In the genomic region with DNA sequence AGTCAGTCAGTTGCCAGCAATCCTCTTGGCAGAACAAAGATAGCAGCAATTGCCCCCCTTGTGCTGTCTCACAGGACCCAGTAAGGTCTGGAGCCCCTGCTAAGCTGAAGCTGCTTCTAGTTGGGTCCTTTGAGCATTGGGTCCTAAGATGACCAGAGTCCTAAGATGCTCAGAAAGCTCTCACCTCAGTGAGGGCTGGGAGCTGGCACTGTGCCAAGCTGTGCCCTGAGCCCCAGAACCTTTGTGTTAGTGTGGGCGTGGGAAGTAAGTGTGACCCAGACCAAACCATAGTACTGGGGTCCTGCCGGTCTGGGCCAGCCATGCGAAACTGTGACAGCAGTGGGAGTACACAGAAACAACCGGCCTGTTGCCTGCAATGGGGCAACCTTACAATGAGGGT, we compare ENCODE assay signal across 25 mouse cellular contexts.
"Had no signal": no experiment of that assay in that cellular context is flagged by ENCODE, and none has a peak within 500 bp of the region (broad histone marks: within the 10 kb centered on the region; RNA-seq: fewer than 3 reads in every experiment).

No protein-coding gene starts in this region.

- H3K27ac ChIP-seq: layer of hippocampus, adult 2 months; limb, embryonic 10.5 days; limb, embryonic 13.5 days; liver, embryonic 12.5 days; liver, embryonic 15.5 days; lung, embryonic 15.5 days; midbrain, embryonic 15.5 days; neural tube, embryonic 12.5 days; neural tube, embryonic 15.5 days; stomach, postnatal 0 days had no signal

- H3K4me2 ChIP-seq: limb, embryonic 13.5 days; liver, embryonic 12.5 days; liver, embryonic 15.5 days; lung, embryonic 15.5 days; midbrain, embryonic 11.5 days; midbrain, embryonic 15.5 days; neural tube, embryonic 12.5 days; neural tube, embryonic 15.5 days had no signal

- DNase-seq: kidney, adult 11 months; kidney, postnatal 10 days; layer of hippocampus, adult 9-11 months; liver; lung, adult 18-20 months; lung, postnatal 10 days; lung, postnatal 36 days; right cerebral cortex, adult 18-20 months; right cerebral cortex, postnatal 14 days; right cerebral cortex, postnatal 4 days; thymus, adult 2 months; thymus, postnatal 14 days; thymus, postnatal 4 days had no signal

- H3K9ac ChIP-seq: limb, embryonic 13.5 days; liver, embryonic 12.5 days; liver, embryonic 15.5 days; lung, embryonic 15.5 days; midbrain, embryonic 15.5 days; neural tube, embryonic 12.5 days; neural tube, embryonic 15.5 days had no signal

- H3K4me3 ChIP-seq: layer of hippocampus, adult 2 months; limb, embryonic 10.5 days; limb, embryonic 13.5 days; liver, embryonic 12.5 days; liver, embryonic 15.5 days; lung, embryonic 15.5 days; megakaryocyte, embryonic 14.5 days; midbrain, embryonic 15.5 days; neural tube, embryonic 12.5 days; neural tube, embryonic 15.5 days had no signal

- H3K27me3 ChIP-seq: limb, embryonic 13.5 days; liver, embryonic 12.5 days; liver, embryonic 15.5 days; lung, embryonic 15.5 days; megakaryocyte, embryonic 14.5 days; midbrain, embryonic 15.5 days; neural tube, embryonic 12.5 days; neural tube, embryonic 15.5 days had no signal

- H3K9me3 ChIP-seq: limb, embryonic 10.5 days; limb, embryonic 13.5 days; liver, embryonic 12.5 days; liver, embryonic 15.5 days; lung, embryonic 15.5 days; midbrain, embryonic 15.5 days; neural tube, embryonic 12.5 days; neural tube, embryonic 15.5 days had no signal

- ATAC-seq: liver, embryonic 12.5 days; midbrain, embryonic 15.5 days had no signal

- H3K4me1 ChIP-seq: midbrain, embryonic 15.5 days had no signal
